Mouse (Mus musculus): ENCODE data around the gene Cd151.

Cd151 gene

GRCm38 (mm10) chr7:141467230-141468030 lies at the start of gene Cd151:
Gene Cd151, plus strand, starts transcription at chr7:141467392.
- peak; percentile 78 for DNase-seq (ENCODE audit: low read depth, low spot score)

DNA sequence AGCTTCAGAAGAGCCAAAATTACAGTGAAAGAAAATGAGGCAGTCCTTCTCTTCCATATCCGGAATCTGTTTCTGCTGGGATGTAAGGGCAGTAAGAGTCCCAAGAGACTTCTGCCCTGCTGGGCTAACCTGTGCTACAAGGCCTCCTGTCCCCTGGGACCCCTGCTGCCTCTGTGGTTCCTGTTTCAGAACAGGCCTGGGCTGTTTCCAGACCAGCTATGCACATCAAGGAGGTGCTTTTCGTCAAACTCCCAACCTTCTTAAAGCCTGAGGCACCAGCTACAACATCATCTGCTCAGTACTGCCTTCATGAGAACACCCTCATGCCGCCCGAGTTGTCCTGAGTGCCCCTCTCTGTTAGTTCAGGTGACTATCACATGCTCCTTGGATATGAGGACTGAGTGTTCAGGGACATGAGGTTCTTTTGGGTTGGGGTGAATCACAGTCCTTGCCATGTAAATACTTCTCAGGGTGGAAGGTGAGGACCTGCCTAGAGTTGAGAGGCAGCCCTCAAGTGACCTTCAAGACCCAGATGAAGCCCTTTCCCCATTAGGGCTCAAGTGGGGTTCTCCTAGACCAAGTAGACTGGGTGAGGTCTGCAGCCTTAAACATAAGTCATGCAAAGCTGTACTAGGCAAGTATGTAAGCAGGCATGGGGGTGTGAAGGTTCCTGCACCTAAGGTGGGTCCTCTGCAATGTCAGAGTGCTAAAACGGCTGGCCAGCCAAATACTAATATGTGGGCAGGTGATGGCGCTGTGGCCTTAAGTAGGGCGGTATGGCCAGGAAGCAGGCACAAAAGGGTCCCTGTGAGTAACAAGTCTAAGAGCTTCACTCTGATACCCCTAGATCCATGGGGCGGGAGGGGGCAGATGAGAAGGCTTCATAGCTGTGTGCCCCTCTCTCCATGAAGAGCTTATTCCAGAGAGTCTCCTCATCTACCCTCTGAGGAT lies 49.2 kb upstream of the Cd151 start:
- no peak for DNase-seq (ENCODE audit: low read depth, low spot score)

GRCm38 (mm10) chr7:141418970-141419369 lies 48.2 kb upstream of the Cd151 start:
- DNase-seq (ENCODE audit: low read depth, low spot score): no peak

DNA sequence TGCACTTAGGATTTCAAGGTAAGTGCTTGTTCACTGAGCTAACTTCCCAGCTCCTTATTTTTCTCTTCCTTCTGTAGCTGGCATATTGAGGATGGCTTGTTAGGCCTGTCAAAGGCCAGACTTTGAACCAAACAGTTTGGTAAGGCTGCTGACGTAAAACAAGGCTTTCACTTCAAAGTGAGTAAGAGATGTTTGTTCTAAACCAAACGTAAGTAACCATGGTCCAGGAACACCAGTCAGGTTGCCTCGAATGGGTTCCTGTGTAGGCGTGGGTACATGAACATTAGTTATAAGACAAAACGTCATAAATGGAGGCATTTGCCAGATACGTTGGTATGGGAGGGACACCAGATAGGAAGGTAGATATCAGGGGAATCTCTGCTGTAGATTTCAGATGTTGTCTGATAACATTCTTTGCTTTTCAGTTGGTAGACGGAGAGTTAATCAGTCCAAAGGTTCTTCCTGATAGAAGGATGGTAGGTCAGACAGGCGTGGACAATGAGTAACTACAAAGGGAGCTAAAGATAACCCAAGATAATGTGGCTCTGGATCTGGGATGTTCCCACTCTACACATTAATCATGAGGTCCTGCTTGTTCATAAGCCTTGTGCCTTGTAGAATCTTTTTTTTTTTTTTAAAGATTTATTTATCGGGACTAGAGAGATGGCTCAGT lies 47.0 kb upstream of the Cd151 start:
- no peak for DNase-seq (ENCODE audit: low read depth, low spot score)

GRCm38 (mm10) chr7:141423811-141424210 lies 43.4 kb upstream of the Cd151 start:
- no peak for DNase-seq (ENCODE audit: low read depth, low spot score)

DNA sequence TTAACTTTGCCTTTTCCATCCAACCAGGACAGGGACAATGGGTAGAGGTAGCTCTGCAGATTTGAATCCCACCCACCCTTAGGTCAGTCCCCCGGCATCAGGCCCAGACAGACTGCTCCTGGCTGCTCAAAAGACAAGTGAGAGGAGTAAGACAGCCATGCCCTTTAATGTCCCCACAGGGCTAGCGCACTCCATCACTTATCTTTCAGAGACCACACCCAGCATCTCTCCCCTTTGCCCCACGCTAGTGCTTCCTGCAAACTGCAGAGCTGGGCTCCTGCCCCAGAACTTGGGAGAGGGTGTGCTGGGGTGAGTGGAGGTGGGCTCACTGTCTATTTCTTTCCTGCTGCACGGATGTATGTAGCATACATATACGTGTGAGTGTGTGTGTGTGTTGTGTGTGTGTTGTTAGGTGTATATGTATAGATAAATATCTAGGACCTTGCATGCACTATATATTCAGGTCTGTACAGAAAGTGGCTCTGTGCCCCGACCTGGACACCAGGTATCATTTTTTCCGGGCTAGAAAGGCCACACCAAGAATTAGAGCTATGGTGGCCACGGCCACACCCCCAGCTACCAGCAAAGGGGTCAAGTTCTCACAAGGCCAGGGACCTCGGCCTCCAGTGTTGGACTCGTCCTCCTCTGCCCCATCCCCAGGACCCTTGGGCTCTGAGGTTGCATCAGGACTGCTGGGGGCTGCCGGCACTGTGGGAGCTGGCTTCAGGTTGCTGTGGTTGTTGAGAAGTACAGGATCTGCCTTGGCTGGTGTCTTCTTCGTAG lies 40.1 kb upstream of the Cd151 start:
- DNase-seq (ENCODE audit: low read depth, low spot score): no peak

DNA sequence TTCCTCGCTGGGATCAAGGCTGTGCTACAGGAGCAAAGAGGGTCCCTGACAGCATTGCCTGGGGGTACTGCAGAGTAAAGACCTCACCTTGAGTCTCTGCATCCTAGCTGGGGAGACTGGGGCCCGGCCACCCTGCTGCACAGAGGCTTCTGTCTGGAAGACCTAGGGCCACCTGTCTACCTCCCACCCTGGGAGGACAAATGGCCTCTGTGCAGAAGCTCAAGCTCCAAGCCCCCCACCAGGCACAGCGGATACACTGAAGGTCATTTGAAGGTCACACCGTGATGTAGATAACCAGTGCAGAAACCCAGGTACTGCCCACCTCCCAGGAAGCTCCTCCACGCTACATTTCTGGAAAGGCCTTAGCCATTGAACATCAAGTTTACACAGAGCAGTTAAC lies 38.5 kb upstream of the Cd151 start:
- DNase-seq (ENCODE audit: low read depth, low spot score): no peak

DNA sequence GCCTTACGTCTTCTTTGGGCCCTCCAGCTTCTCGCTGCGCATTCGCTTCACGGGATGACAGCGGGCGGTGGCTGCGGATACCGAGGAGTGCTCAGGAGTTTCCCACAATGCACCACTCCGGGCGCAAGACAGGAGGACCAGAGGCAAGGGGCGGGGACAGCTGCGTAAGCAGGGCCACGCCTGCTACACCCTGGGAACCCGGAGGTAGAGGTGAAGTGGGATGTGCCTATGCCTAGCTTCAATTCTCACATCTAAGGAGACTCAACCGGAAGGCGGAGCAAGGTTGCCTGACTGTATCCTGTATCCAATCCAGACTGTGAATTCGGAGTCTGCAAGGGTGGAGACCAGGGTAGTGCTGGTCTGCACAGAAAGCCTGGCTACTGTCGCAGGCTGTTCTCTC lies 37.9 kb upstream of the Cd151 start, which contains the start of gene Cend1:
TSS of gene Cend1 (minus strand) at position 182 of the 400 bp plus-strand sequence.
- peak; percentile 59 for DNase-seq (ENCODE audit: low read depth, low spot score)

- DNase-seq (ENCODE audit: low read depth, low spot score): no peak
These were observed 37.2 kb upstream of the Cd151 start for GRCm38 (mm10) chr7:141429840-141430584.

DNA sequence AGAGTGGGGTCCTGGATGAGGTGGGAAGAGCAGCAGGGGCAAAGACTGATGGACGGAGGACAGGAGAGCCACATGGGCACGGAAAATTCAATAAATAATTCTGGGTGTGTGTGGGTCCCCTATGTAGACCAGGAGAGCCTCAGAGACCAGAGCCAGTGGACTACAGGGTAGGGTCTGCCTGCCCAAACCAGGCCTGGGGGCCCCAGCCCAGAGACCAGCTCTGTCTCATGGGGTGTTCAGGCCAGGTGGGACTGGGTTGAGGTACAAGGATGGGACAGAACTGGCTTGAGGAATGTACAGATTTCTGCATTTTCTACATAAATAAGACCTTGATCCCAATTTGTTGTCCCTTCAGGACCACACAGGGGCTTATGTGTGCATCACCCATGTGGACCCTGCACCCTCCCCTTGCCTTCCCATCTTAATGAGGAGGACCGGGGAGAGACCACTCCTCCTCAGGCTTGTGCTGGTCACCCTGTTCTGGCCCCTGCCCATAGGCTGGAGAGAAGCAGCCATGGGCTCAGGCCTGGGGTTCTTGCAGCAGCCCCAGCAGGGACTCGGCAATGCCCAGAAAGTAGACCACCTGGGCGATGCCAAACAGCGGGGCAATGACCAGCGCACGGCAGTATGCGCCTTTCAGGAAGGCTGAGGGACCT lies 36.5 kb upstream of the Cd151 start:
- no peak for DNase-seq (ENCODE audit: low read depth, low spot score)

GRCm38 (mm10) chr7:141431434-141432185 lies 35.6 kb upstream of the Cd151 start:
- no peak for DNase-seq (ENCODE audit: low read depth, low spot score)

GRCm38 (mm10) chr7:141432186-141432611 lies 35.0 kb upstream of the Cd151 start:
- DNase-seq (ENCODE audit: low read depth, low spot score): no peak

GRCm38 (mm10) chr7:141432741-141433516 lies 34.3 kb upstream of the Cd151 start:
- no peak for DNase-seq (ENCODE audit: low read depth, low spot score)

GRCm38 (mm10) chr7:141433517-141434400 lies 33.4 kb upstream of the Cd151 start:
- no peak for DNase-seq (ENCODE audit: low read depth, low spot score)

- DNase-seq (ENCODE audit: low read depth, low spot score): no peak
These were observed 32.7 kb upstream of the Cd151 start for GRCm38 (mm10) chr7:141434464-141434863.

GRCm38 (mm10) chr7:141435129-141435855 lies 31.9 kb upstream of the Cd151 start:
- no peak for DNase-seq (ENCODE audit: low read depth, low spot score)
